Mouse (Mus musculus) embryo, embryonic 9.5 days (tissue): Measurements from ENCODE around the gene Evx2.

Experiments
- DNase-seq: peaks from one replicate; pipeline ENCODE4 v3.0.0-alpha.2; 2017; ENCODE audit errors: extremely low spot score

Gene Evx2

GRCm38 (mm10) chr2:74695813-74696430 lies 36.6 kb upstream of the Evx2 start:
- DNase-seq: no peak

- DNase-seq: no peak
Measured at GRCm38 (mm10) chr2:74695383-74695782, 36.0 kb upstream of the Evx2 start.

- no peak for DNase-seq
Measured at GRCm38 (mm10) chr2:74694066-74694465, 34.7 kb upstream of the Evx2 start.

- no peak for DNase-seq
Measured at GRCm38 (mm10) chr2:74693432-74693827, 34.1 kb upstream of the Evx2 start.

- DNase-seq: no peak
Measured at GRCm38 (mm10) chr2:74692808-74693431, 33.6 kb upstream of the Evx2 start.

GRCm38 (mm10) chr2:74691995-74692807 lies 32.8 kb upstream of the Evx2 start:
- DNase-seq: no peak

GRCm38 (mm10) chr2:74691022-74691951 lies 31.9 kb upstream of the Evx2 start, which contains the start of gene Hoxd10:
Gene Hoxd10 (plus strand): TSS chr2:74691924.
- DNase-seq: peak; percentile 85

- DNase-seq: no peak
Measured at GRCm38 (mm10) chr2:74690338-74690716, 31.0 kb upstream of the Evx2 start.

GRCm38 (mm10) chr2:74689574-74690337 lies 30.4 kb upstream of the Evx2 start:
- DNase-seq: no peak

- no peak for DNase-seq
Measured at GRCm38 (mm10) chr2:74688795-74689573, 29.6 kb upstream of the Evx2 start.

GRCm38 (mm10) chr2:74687698-74688555 lies 28.6 kb upstream of the Evx2 start:
- DNase-seq: no peak

- no peak for DNase-seq
Measured at GRCm38 (mm10) chr2:74686988-74687697, 27.8 kb upstream of the Evx2 start.

- DNase-seq: no peak
Measured at GRCm38 (mm10) chr2:74686301-74686987, 27.1 kb upstream of the Evx2 start.

GRCm38 (mm10) chr2:74685059-74685603 lies 25.8 kb upstream of the Evx2 start:
- DNase-seq: no peak

GRCm38 (mm10) chr2:74684106-74684505 lies 24.7 kb upstream of the Evx2 start:
- DNase-seq: no peak

- no peak for DNase-seq
Measured at GRCm38 (mm10) chr2:74683471-74683951, 24.2 kb upstream of the Evx2 start.

GRCm38 (mm10) chr2:74682796-74683195 lies 23.4 kb upstream of the Evx2 start:
- DNase-seq: no peak
